Mouse (Mus musculus) forebrain, embryonic 13.5 days (tissue): Measurements from ENCODE around the gene Gm10447. TPM values are rescaled to one million over a fixed set of nuclear protein-coding genes. Genes with fewer than 3 reads are reported as not detected.

Experiments
- ATAC-seq: fragments of 200-750 bp; cut with Nextera tagmentation; 2 replicates; pipeline ENCODE4 v1.8.0; 2017
- H3K27ac ChIP-seq: fragments of 300-500 bp; sonication (generic); 2 replicates; pipeline ENCODE4 v1.5.1; 2015; ENCODE audit warnings: inconsistent platforms, mild to moderate bottlenecking, moderate library complexity
- H3K27me3 ChIP-seq: fragments of 300-500 bp; sonication (generic); 2 replicates; pipeline ENCODE4 v1.6.1; 2015; ENCODE audit warnings: mild to moderate bottlenecking, inconsistent platforms
- H3K36me3 ChIP-seq: fragments of 300-500 bp; sonication (generic); 2 replicates; pipeline ENCODE4 v1.6.1; 2015; ENCODE audit warnings: mild to moderate bottlenecking, inconsistent platforms; ENCODE audit not compliant: poor library complexity, severe bottlenecking
- H3K4me1 ChIP-seq: fragments of 300-500 bp; sonication (generic); 2 replicates; pipeline ENCODE4 v1.6.1; 2015; ENCODE audit warnings: inconsistent platforms
- H3K4me2 ChIP-seq: fragments of 300-500 bp; sonication (generic); 2 replicates; pipeline ENCODE4 v1.6.1; 2015; ENCODE audit warnings: inconsistent platforms, mild to moderate bottlenecking, moderate library complexity
- H3K4me3 ChIP-seq: fragments of 300-500 bp; sonication (generic); 2 replicates; pipeline ENCODE4 v1.5.1; 2015; ENCODE audit warnings: mild to moderate bottlenecking, inconsistent platforms
- H3K9ac ChIP-seq: fragments of 300-500 bp; sonication (generic); 2 replicates; pipeline ENCODE4 v1.6.1; 2015; ENCODE audit warnings: mild to moderate bottlenecking, inconsistent platforms
- H3K9me3 ChIP-seq: fragments of 300-500 bp; sonication (generic); replicated peaks from 2 replicates; pipeline ENCODE4 v1.6.1; 2016; ENCODE audit warnings: inconsistent platforms
- WGBS: fragments of 180-500 bp; shearing (Covaris S2); methylation state at CpG from one replicate; pipeline ENCODE4 v1.1.7; 2015; 5-methylcytosine and 5-hydroxymethylcytosine counted together
- polyA plus RNA-seq: library from polyadenylated mRNA; unstranded; fragments of >200 nt; fragmentation: Nextera tagmentation; extraction: Ambion mirVana; gene quantifications from 2 replicates; pipeline ENCODE4 v1.2.1, GENCODE M21; 2015

Gm10447 gene
- polyA plus RNA-seq, result not detected in 2 replicates

GRCm38 (mm10) chr11:53456474-53457371 is at the start of gene Gm10447, which contains the start of gene Shroom1:
Gm10447 (minus strand) TSS chr11:53457110.
Shroom1 (plus strand) TSS chr11:53457205.
- no peaks in the 10 kb centered on the region for H3K9me3 ChIP-seq
- WGBS, result 4% methylated on average over 42 of the region's 42 CpGs
- peaks cover 6% of the 10 kb centered on the region for H3K4me1 ChIP-seq
- H3K27me3 ChIP-seq, result peaks cover 51% of the 10 kb centered on the region
- H3K9ac ChIP-seq, result peak within 1 kb of the TSS; percentile 58
- peak within 1 kb of the TSS; percentile 75 for H3K4me2 ChIP-seq
- no peaks in the 10 kb centered on the region for H3K36me3 ChIP-seq
- H3K4me3 ChIP-seq, result peak within 1 kb of the TSS; percentile 46
- 0 out of 2 replicates have a peak, but pooled peaks have one; percentile 21 for ATAC-seq
- no peak within 1 kb of the TSS for H3K27ac ChIP-seq

- ATAC-seq, result peak; percentile 48
- Histone ChIP-seq H3K9ac (no peak overlapping the region), H3K36me3 (no peaks in the 10 kb centered on the region), H3K27ac (no peak overlapping the region), H3K4me2 (no peak overlapping the region), H3K4me3 (no peak overlapping the region), H3K4me1 (peaks cover 15% of the 10 kb centered on the region), H3K27me3 (no peaks in the 10 kb centered on the region), H3K9me3 (no peaks in the 10 kb centered on the region)
- 58% methylated on average over 5 of the region's 5 CpGs for WGBS
Measured at GRCm38 (mm10) chr11:53505026-53505663, 48.2 kb upstream of the Gm10447 start.

- no peak overlapping the region for H3K27ac ChIP-seq
- H3K27me3 ChIP-seq, result no peaks in the 10 kb centered on the region
- H3K4me2 ChIP-seq, result no peak overlapping the region
- H3K4me3 ChIP-seq, result no peak overlapping the region
- no peak overlapping the region for H3K9ac ChIP-seq
- WGBS, result 92% methylated on average over 8 of the region's 8 CpGs
- no peaks in the 10 kb centered on the region for H3K36me3 ChIP-seq
- no peak for ATAC-seq
- no peaks in the 10 kb centered on the region for H3K9me3 ChIP-seq
- H3K4me1 ChIP-seq, result peaks cover 15% of the 10 kb centered on the region
Measured at GRCm38 (mm10) chr11:53504376-53504775, 47.5 kb upstream of the Gm10447 start.

GRCm38 (mm10) chr11:53503738-53504137 is 46.8 kb upstream of the Gm10447 start:
- no peaks in the 10 kb centered on the region for H3K27me3 ChIP-seq
- WGBS, result 87% methylated on average over 5 of the region's 5 CpGs
- H3K9me3 ChIP-seq, result no peaks in the 10 kb centered on the region
- no peak for ATAC-seq
- H3K27ac ChIP-seq, result no peak overlapping the region
- no peaks in the 10 kb centered on the region for H3K36me3 ChIP-seq
- H3K4me1 ChIP-seq, result peaks cover 15% of the 10 kb centered on the region
- no peak overlapping the region for H3K4me2 ChIP-seq
- no peak overlapping the region for H3K9ac ChIP-seq
- H3K4me3 ChIP-seq, result no peak overlapping the region

- H3K27me3 ChIP-seq, result no peaks in the 10 kb centered on the region
- H3K9ac ChIP-seq, result no peak overlapping the region
- WGBS, result 83% methylated on average over 8 of the region's 8 CpGs
- H3K9me3 ChIP-seq, result no peaks in the 10 kb centered on the region
- no peak overlapping the region for H3K4me2 ChIP-seq
- H3K4me3 ChIP-seq, result no peak overlapping the region
- no peaks in the 10 kb centered on the region for H3K36me3 ChIP-seq
- no peak for ATAC-seq
- H3K27ac ChIP-seq, result no peak overlapping the region
- peaks cover 15% of the 10 kb centered on the region for H3K4me1 ChIP-seq
Measured at GRCm38 (mm10) chr11:53502039-53502765, 45.3 kb upstream of the Gm10447 start.

- H3K9me3 ChIP-seq, result no peaks in the 10 kb centered on the region
- H3K36me3 ChIP-seq, result no peaks in the 10 kb centered on the region
- no peak overlapping the region for H3K9ac ChIP-seq
- no peak for ATAC-seq
- H3K4me3 ChIP-seq, result no peak overlapping the region
- H3K4me2 ChIP-seq, result peak overlapping the region; percentile 40
- H3K27me3 ChIP-seq, result no peaks in the 10 kb centered on the region
- H3K27ac ChIP-seq, result no peak overlapping the region
- H3K4me1 ChIP-seq, result peaks cover 30% of the 10 kb centered on the region
- 10% methylated on average over 11 of the region's 11 CpGs for whole genome bisulfite sequencing
Measured at GRCm38 (mm10) chr11:53500569-53500968, 43.7 kb upstream of the Gm10447 start.

GRCm38 (mm10) chr11:53496946-53497345 is 40.0 kb upstream of the Gm10447 start:
- H3K4me3 ChIP-seq, result no peak overlapping the region
- H3K9me3 ChIP-seq, result no peaks in the 10 kb centered on the region
- no peaks in the 10 kb centered on the region for H3K27me3 ChIP-seq
- H3K36me3 ChIP-seq, result no peaks in the 10 kb centered on the region
- no peak overlapping the region for H3K4me2 ChIP-seq
- WGBS, result 77% methylated on average over 6 of the region's 6 CpGs
- no peak overlapping the region for H3K9ac ChIP-seq
- peaks cover 53% of the 10 kb centered on the region for H3K4me1 ChIP-seq
- no peak overlapping the region for H3K27ac ChIP-seq
- no peak for ATAC-seq

- Histone ChIP-seq H3K27ac (peak overlapping the region; percentile 46; the same call in 1 of the 2 replicates), H3K4me2 (no peak overlapping the region), H3K9ac (no peak overlapping the region), H3K36me3 (no peaks in the 10 kb centered on the region), H3K9me3 (no peaks in the 10 kb centered on the region), H3K4me3 (no peak overlapping the region), H3K4me1 (peaks cover 48% of the 10 kb centered on the region), H3K27me3 (no peaks in the 10 kb centered on the region)
- ATAC-seq, result 0 out of 2 replicates have a peak, but pooled peaks have one; percentile 62
- 8% methylated on average over 6 of the region's 6 CpGs for WGBS
Measured at GRCm38 (mm10) chr11:53495417-53495816, 38.5 kb upstream of the Gm10447 start.

- no peak overlapping the region for H3K4me2 ChIP-seq
- H3K4me1 ChIP-seq, result peaks cover 46% of the 10 kb centered on the region
- WGBS, result 18% methylated on average over 3 of the region's 3 CpGs
- no peaks in the 10 kb centered on the region for H3K27me3 ChIP-seq
- no peak overlapping the region for H3K4me3 ChIP-seq
- no peaks in the 10 kb centered on the region for H3K36me3 ChIP-seq
- no peaks in the 10 kb centered on the region for H3K9me3 ChIP-seq
- no peak overlapping the region for H3K27ac ChIP-seq
- no peak overlapping the region for H3K9ac ChIP-seq
- ATAC-seq, result 0 out of 2 replicates have a peak, but pooled peaks have one; percentile 43
Measured at GRCm38 (mm10) chr11:53493243-53493955, 36.5 kb upstream of the Gm10447 start.

- Histone ChIP-seq H3K4me2 (peak overlapping the region; percentile 19; the same call in 1 of the 2 replicates), H3K27ac (peak overlapping the region; percentile 21; the same call in 1 of the 2 replicates)
Measured at GRCm38 (mm10) chr11:53491954-53492401, 35.1 kb upstream of the Gm10447 start.

GRCm38 (mm10) chr11:53489421-53489820 is 32.5 kb upstream of the Gm10447 start:
- H3K36me3 ChIP-seq, result no peaks in the 10 kb centered on the region
- peaks cover 30% of the 10 kb centered on the region for H3K4me1 ChIP-seq
- no peak for ATAC-seq
- peaks cover 24% of the 10 kb centered on the region for H3K27me3 ChIP-seq
- H3K9me3 ChIP-seq, result no peaks in the 10 kb centered on the region
- no peak overlapping the region for H3K4me3 ChIP-seq
- no peak overlapping the region for H3K27ac ChIP-seq
- H3K9ac ChIP-seq, result no peak overlapping the region
- no peak overlapping the region for H3K4me2 ChIP-seq
- 56% methylated on average over 9 of the region's 9 CpGs for WGBS

More at GRCm38 (mm10) chr11:53491954-53492401, 35.1 kb upstream of the Gm10447 start:
- H3K9ac ChIP-seq, result no peak overlapping the region
- H3K4me3 ChIP-seq, result no peak overlapping the region
- no peaks in the 10 kb centered on the region for H3K9me3 ChIP-seq
- 2% methylated on average over 8 of the region's 8 CpGs for WGBS
- ATAC-seq, result 0 out of 2 replicates have a peak, but pooled peaks have one; percentile 48
- peaks cover 49% of the 10 kb centered on the region for H3K4me1 ChIP-seq
- H3K27me3 ChIP-seq, result peaks cover 13% of the 10 kb centered on the region
- no peaks in the 10 kb centered on the region for H3K36me3 ChIP-seq
